Mouse (Mus musculus) CD8-positive naive resting alpha-beta T cell, adult 2 months (primary cell): Measurements from ENCODE around the gene Eif1ad.
"Not testable (repeated sequence)": the region's sequence is repeated elsewhere in the genome, so short reads cannot be mapped to it uniquely, and the experiment has no call there.

Source experiments
- DNase-seq, 2 experiments: peaks; one replicate each; pipeline ENCODE4 v3.0.0; 2022; ENCODE audit warnings: low read depth in 2 of 2, low spot score in 2 of 2

The Eif1ad gene

GRCm38 (mm10) chr19:5366175-5367052, at the start of gene Eif1ad:
Gene Eif1ad (plus strand): TSS chr19:5366741.
- DNase-seq: peak; percentile 91 to 94

GRCm38 (mm10) chr19:5323801-5324200, 42.7 kb upstream of the Eif1ad start:
- DNase-seq: peak; percentile 16 to 39

DNA sequence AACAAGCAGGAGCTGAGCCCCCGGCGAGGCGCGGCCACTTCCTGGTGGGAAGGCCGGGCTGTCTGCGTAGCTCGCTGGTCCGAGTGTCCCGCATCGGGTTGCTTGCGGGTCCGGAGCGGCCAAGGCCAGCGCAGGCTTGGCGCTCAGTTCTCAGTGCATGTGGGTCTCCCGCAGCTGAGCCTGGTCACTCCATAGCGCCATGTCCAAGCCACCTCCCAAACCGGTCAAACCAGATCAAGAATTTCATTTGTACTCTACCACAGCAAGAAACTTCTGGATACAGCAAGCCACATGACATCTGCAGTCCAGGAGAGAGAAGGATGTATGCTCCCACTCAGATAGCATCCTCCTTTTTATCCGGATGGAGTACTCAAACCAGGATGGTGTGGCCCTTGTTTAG, 38.6 kb upstream of the Eif1ad start:
- no peak for DNase-seq

- DNase-seq: no peak
Measured at GRCm38 (mm10) chr19:5334741-5335140, 31.8 kb upstream of the Eif1ad start.

DNA sequence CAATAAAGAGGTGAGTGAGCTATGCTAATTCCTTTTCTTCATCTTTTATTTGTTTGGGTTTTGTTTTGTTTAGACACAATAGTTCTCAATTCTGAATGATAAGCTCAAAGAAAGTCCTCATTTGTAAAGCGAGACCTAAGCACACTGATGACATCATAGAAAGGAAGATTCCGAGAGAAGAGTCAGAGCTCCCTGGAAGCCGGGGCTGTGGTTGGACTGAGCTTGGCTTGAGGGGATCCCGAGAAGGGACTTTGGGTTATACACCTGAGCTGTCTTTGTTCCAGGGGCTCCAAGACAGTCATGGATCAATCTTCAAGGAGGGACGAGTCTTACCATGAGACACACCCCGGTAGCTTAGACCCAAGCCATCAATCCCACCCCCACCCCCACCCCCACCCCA, 31.1 kb upstream of the Eif1ad start, which contains the start of gene Catsper1:
Catsper1 (plus strand) TSS at position 301 of the 400 bp plus-strand sequence.
- no peak for DNase-seq

GRCm38 (mm10) chr19:5337975-5338374, 28.6 kb upstream of the Eif1ad start:
- peak; percentile 66 to 76 for DNase-seq

GRCm38 (mm10) chr19:5341360-5341759, 25.2 kb upstream of the Eif1ad start:
- no peak for DNase-seq

DNA sequence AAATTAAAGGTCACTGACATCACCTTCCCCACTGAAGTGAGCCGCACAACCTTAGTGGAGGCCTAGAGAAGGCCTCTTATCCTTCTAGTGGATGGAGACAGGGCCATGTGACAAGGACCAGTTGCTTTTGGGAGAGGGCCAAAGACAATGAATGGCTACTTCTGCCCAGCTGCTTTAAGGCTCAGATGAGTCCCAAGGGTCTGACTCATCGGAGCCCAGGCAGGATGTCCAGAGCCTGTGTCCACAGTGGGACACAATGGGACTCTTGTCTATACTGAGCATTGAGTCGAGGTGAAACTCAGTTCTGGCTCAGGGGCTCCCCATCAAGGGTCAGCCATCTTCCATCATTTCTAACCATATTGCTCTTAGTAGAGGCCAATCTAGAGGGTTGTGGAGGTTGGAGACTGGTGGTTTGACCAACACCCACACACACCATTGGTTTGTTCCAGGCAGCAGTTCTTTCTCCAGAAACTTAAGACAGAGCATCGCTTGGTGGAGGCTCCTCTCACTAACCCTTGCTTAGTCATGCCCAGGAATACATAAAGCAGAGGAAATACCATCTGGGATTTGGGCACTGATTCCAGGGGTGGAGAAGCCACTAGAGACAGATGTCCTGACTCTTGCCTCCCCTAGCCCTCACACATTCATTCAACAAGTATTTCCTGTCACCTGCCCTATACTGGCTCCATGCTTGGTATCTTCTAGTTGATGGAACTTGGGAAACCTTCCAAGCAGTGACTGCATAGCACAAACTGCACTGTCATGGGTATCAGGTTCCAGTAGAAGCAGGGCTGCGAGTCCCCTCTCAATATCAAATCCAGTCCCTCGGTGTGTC, 21.0 kb upstream of the Eif1ad start:
- DNase-seq: no peak

DNA sequence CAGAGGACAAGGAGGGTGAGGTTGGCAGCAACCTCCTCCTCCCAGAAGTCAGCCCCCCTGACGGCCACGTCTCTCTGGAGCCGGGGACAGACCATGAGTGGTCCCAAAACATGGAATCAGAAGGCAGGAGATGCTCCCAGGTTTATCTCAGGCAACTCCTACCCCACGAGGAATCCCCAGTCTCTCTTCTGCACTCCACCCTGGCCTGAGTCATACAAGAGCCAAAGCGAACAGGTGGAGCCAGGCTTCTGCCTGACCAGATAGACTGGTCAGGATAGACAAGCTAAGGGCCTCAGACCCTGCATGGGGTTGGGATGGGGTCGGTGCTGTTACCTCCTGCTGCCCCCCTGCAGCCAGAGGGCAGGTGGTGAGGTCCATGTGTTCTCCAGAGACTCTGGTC, 18.5 kb upstream of the Eif1ad start:
- DNase-seq: no peak

- DNase-seq: peak in 1 of 2 experiments; percentile 37
Measured at GRCm38 (mm10) chr19:5348526-5349501, 17.7 kb upstream of the Eif1ad start.

DNA sequence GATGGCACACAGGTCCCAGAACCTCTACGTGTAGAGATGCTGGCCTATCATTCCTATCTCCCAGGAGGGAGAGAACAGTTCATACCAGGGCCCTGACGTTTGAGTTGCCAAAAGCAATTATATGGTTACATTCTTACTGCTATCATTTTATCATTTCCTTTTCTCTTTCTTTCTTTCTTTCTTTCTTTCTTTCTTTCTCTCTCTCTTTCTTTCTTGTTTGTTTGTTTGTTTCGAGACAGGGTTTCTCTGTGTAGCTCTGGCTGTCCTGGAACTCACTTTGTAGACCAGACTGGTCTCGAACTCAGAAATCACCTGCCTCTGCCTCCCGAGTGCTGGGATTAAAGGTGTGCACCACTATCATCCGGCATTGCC, 17.1 kb upstream of the Eif1ad start, which contains the start of gene Cst6:
Cst6 (minus strand) TSS at position 73 of the 372 bp plus-strand sequence.
- DNase-seq: not testable (repeated sequence)

- DNase-seq: no peak
Measured at GRCm38 (mm10) chr19:5353609-5354008, 12.9 kb upstream of the Eif1ad start.

- no peak for DNase-seq
Measured at GRCm38 (mm10) chr19:5356080-5356479, 10.5 kb upstream of the Eif1ad start.

DNA sequence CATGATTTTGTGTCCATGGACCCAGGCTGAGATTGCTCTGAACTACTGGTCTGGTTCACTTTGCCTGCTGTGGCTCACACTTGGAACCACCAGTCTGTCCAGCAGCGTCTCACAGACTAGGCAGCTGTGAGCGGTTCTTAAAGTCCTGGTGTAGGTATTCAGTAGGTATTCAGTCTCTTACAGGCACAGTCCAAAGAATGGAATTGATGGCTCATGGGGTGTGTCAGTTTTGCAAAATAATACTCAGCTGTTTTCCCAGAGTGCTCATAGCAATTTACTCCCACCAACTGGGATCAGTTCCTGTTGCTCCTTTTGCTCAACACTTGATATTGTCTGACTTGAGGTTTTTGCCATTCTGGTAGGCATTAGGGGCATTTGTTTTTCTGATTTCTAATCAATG, 4.4 kb upstream of the Eif1ad start:
- DNase-seq: no peak

DNA sequence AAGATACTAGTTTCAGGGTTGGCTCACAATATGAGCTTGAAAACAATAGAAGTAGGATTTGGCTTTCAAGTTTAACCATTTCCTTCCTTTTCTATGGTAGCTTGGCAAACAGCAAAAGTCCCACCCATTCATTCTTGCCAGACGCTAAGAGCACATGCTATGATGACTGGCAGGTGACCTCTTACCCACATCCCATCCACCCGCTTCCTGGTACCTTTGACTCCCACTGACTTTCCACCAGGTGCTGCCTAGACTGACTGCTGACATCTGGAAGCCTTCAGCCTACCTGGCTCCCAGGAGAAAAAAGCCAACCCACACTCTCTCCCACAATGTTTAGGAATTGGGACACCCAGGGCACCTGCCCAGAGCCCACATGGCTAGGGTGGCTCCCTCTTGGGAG, 2.4 kb upstream of the Eif1ad start:
- no peak for DNase-seq

- DNase-seq: no peak
Measured at GRCm38 (mm10) chr19:5365751-5366150, 790 bp upstream of the Eif1ad start.

GRCm38 (mm10) chr19:5367053-5367359, 465 bp downstream of the Eif1ad start, which contains the start of gene Banf1:
Gene Banf1 (minus strand): TSS chr19:5367168.
- DNase-seq: no peak

- peak in 1 of 2 experiments; percentile 41 for DNase-seq
Measured at GRCm38 (mm10) chr19:5367455-5367854, 914 bp downstream of the Eif1ad start.

GRCm38 (mm10) chr19:5370932-5371331, 4.4 kb downstream of the Eif1ad start:
- no peak for DNase-seq

DNA sequence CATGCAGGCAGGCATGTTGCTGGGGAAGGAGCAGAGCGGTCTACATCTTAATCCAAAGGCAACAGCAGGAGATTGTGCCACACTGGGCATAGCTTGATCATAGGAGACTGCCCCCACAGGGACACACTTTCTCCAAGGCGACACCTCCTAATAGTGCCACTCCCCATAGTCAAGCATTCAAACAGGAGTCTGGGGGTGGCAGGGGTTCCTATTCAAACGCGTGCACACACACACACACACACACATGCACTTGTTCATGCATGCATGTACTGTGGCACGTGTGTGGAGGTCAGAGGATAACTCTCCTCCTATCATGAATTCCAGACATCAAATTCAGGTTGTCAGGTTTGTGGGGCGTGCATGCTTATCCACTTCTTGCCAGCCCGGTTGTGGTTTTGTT, 6.2 kb downstream of the Eif1ad start:
- no peak for DNase-seq

GRCm38 (mm10) chr19:5374177-5374576, 7.6 kb downstream of the Eif1ad start:
- DNase-seq: no peak
